Mouse (Mus musculus) adrenal gland, postnatal 10 days (tissue): ENCODE data around the gene 2810021J22Rik. TPM values are rescaled to one million over a fixed set of nuclear protein-coding genes. Genes with fewer than 3 reads are reported as not detected.
"Not testable (repeated sequence)": the region's sequence is repeated elsewhere in the genome, so short reads cannot be mapped to it uniquely, and the experiment has no call there.

Source experiments
- DNase-seq: peaks from one replicate; pipeline ENCODE4 v3.0.0; 2021; ENCODE audit warnings: mixed read lengths
- long read RNA-seq, 2 experiments: library from polyadenylated mRNA; stranded (forward); transcript quantifications; one replicate each; pipeline ENCODE4 v2.0.0; 2021
- total RNA-seq, 2 experiments: library from RNA; stranded (reverse); gene quantifications; 2 replicates each; pipeline ENCODE4 v1.2.3; 2021

Gene 2810021J22Rik
- 1 to 10 TPM; 5.5 to 8.2 TPM for total RNA-seq
- long read RNA-seq, experiment 1, partial matches to known transcripts, result 0 of 5 reads
- long read RNA-seq, experiment 1, other reads (novel, unspliced or antisense), result 1 of 5 reads
- long read RNA-seq, experiment 2, transcript 2810021J22Rik-201 (5 exons, 3,866 nt), result major isoform, 6 of 8 reads
- long read RNA-seq, experiment 2, partial matches to known transcripts, result 0 of 8 reads
- long read RNA-seq, experiment 2, other reads (novel, unspliced or antisense), result 1 of 8 reads

DNA sequence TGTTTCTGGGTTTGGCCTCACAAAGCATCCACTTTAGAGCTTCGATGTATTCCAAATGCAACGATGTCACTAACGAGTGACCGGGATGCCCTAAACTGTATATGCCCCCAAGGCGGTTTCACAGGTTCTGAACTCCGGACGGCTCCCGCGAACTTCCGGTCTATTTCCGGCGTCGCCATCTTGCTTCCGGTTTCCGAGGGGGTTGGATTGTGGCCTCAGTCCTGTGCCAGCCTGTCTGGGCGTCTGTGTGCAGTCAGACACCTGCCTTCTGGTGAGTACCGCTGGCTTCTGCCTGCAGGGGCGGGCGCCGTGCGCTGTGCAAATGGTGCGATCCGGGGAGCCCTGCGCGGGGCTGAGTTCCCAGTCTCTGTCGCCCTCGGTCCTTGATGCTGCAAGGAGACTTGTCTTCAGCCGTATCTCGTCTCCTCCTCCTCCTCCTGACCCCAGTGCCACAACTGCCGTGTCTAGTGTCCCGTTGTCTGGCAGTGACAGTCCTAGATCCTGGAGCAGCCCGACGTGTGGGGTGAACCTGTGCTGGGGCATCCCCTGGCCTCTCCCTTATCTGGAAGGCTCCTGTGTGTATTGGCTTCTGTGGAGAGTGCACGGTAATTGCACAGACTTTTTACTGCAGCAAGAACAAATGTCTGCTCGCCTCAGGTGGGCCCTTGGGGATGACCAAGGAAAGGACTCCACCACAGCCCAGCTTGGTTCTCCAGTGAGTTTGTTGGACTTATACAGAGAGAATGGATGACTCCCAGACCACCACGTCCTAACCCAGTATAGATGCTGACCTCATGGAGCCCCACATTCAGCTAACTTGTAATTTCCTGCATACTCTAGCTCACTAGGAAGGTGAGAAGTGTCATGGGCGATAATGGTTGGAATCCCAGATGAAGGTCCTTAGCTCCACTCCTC lies at the start of gene 2810021J22Rik:
TSS of gene 2810021J22Rik (plus strand) at position 178 of the 915 bp plus-strand sequence.
- DNase-seq, result peak; percentile 87

DNA sequence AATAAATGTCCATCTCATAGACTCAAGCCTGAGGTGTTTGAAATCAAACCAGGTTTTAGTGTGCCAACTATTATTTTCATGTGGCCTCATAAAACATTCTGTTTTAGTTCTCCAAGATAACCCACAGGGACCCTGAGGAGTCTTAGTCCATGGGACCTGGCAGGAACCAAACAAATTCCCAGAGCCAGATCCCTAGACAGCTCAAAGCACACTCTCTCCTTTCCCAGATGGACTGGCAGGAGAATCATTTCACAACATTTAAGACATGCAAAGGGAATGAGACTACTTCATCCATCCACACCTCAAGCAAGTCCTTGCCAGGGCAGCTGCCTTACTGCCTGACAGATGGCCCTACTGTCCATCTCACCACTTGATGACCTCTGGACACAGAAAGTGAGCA lies 38.1 kb upstream of the 2810021J22Rik start, which contains the start of gene Olfr312:
TSS of gene Olfr312 (plus strand) at position 301 of the 400 bp plus-strand sequence.
- not testable (repeated sequence) for DNase-seq

DNA sequence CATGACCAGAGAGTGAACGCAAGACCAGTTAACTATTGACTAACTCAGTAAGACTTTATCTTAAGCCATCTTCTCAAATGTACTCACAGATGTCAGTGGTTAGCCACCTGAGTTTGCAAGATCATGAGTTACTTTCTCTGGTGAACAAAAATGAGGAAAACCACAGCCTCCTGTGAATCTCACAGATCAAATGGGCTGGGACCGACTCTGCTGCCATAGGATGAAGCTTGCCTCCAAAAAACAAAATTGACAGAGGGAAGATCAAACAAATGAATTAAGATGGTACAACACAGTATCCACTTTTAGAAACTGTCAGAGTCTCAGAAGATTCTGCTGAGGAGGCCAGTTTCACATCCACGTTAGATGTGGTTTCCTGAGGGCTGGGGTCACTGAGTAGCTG lies 37.3 kb upstream of the 2810021J22Rik start:
- DNase-seq, result no peak

DNA sequence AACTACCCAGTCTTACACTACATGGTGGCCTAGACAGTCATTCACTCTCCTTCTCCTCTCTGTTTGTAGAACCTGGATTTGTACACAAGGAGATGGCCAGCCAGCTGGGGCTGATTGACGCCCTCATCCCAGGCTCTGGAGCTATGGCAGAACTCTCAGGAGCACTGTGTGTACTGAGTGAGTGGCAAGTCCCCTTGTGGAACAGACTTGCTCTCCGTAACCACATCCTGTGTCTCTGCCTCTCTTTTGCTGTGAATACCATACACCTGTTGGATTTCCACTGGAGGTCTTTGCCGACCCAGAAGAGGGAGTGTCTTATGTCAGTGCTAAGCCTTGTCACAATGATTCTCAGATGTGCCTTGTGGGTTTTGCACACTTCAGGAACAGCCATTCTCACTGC lies 34.5 kb upstream of the 2810021J22Rik start:
- not testable (repeated sequence) for DNase-seq

DNA sequence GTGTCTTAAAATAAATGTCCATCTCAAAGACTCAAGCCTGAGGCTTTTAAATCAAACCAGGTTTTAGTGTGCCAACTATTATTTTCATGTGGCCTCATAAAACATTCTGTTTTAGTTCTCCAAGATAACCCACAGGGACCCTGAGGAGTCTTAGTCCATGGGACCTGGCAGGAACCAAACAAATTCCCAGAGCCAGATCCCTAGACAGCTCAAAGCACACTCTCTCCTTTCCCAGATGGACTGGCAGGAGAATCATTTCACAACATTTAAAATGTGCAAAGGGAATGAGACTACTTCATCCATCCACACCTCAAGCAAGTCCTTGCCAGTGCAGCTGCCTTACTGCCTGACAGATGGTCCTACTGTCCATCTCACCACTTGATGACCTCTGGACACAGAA lies 28.1 kb upstream of the 2810021J22Rik start, which contains the start of gene Olfr311:
TSS of gene Olfr311 (plus strand) at position 301 of the 400 bp plus-strand sequence.
- DNase-seq, result not testable (repeated sequence)

DNA sequence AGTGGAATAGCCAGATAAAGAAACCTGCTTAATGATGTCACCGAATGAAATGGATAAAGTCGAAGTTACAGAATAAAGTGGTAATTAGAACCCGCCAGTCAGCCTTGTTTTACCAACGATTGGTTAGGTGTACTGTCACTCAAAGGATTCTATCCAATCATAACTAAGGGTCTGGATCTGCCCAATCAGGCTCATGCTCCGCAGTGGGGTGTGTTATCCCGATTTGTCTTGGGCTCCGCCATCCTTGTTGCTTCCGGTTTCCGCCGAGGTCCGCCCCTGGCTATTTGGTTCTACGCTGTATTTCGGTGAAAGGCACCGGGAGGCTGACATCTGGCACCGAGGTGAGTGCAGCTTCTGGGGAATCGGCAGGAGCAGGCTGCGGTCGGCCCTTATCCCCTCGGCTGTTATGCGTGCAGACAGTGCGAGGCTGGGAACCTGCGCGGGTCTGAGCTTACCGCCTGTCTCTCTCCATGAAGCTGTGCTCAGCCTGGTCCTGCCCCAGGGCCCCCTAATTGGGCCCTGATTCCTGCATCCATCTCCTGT lies 20.0 kb upstream of the 2810021J22Rik start, which contains the start of gene Gm12258:
TSS of gene Gm12258 (plus strand) at position 240 of the 543 bp plus-strand sequence.
- peak; percentile 88 for DNase-seq

DNA sequence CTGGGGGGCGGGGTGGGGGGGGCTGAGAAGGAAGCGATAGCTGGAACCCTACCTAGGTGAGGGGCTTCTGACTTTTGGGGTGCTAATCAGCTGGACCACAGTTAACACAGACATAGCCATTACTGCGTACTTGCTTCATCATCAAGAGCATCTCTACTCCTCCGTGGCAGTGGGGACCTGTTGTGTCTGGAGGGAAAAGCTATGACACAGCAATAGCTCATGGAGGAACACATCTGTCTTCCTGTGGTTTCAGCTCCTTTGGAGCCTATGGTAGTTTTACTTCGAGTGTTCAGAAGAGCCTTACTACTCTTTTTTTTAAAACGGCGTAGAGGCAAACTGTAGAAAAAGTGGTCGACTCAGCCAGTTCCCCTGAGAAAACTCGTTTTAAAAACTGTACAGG lies 19.4 kb upstream of the 2810021J22Rik start:
- DNase-seq, result no peak

DNA sequence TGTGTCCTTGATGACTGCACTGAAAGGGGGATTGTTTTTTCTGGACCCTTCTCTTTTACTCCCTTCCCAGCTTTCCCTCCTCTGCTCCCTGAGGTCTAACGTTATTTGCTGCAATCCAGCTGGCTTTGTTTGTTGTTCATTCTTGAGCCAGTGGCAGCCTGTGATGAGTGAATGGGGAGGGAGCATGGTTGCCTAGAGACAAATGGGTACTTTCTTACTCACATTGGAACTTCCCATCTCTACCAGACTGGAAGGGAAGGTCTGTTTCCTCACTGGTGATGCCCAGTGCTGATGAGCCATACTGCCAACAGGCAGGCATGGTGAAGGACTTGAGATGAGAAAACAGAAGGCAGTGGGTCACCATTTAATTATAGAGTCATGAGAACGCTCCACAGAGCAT lies 17.3 kb upstream of the 2810021J22Rik start:
- DNase-seq, result no peak

DNA sequence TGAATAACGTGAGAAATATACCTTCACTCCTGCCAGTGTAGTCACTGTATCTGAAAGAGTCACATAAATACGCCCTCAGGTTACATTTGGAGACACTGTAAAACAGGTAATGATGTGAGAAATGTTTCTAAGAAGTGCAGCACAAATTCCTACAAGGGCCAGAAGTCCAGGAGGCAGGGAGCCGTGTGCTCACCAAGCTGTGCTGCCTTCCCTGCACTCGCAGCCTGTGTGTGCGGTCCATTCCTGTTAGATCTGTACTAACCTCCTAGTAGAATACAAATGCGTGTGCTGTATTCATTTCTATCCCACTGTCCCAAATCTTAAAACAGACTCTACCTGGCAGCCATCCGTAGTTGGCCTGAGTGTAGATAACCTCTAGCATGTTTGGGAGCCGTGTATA lies 6.3 kb upstream of the 2810021J22Rik start:
- no peak for DNase-seq

DNA sequence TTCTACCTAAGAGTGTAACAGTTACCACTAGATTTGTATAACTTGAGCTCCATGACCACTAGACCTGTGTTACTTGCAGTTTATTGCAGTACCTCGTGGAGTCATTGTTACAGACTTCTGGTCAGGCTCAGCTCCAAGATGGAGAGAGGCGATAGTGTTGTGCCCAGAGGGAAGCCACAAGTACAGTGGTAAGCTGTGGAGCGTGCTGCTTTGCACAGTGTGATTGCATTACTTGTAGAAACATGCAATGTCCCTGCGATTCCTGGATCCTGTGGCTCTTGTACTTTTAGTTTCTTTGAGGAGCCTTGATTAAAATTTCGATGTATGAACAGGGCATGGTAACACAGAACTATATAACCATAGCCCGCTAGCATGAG lies 926 bp downstream of the 2810021J22Rik start:
- no peak for DNase-seq

DNA sequence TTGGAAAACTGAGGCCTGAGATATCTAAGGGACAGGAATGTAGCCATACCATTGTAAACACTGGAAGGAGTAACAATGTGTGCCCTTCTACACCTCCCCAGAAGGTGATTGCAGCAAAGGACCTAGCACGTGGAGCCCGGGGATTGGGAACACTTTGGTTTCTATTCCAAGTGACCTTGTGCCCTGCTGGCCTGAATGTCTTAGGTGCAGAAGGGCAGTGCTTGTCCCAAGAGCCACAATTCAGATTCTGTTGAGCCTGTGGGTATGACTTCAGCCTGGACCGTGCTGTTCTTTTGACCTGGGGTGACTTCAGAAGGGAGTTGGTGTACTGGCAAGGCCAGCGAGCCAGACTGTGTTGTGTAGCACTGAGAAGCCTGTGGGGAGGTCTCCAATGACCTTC lies 3.9 kb downstream of the 2810021J22Rik start:
- DNase-seq, result peak; percentile 59

DNA sequence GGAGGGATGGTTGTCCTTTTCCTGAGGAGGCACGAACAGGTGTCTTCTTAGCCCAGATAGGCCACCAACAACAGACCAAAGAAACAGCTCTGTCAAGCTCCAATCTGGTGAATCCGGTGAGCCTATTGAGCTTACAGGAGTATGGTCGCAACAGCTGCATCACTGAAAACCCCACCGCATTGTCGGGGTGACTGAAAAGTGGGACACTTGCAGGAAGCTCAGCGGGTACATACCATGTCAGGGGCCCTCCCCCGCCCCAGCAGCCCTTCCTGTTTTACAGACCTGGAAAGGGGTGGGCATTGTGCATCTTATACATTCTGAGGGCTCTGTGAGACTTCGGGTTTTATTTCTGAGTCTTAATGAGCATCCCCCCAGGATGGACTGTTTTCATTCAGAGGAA lies 16.7 kb downstream of the 2810021J22Rik start:
- DNase-seq, result no peak

DNA sequence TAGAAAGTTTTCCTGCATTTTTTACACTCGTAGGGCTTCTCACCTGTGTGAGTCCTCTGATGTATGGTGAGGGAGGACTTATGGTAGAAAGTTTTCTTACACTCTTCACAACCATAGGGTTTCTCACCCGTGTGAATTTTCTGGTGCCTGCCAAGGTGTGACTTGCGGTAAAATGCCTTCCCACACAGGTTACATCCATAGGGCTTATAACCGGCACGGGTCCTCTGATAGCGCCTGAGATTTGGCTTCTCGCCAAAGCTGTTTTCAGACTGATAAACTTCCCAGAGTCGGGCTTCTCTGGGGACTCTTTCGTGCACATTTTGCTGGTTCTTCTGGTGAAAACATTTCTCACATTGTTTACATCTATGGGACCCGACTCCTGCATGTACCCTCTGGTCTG lies 23.5 kb downstream of the 2810021J22Rik start:
- DNase-seq, result no peak

DNA sequence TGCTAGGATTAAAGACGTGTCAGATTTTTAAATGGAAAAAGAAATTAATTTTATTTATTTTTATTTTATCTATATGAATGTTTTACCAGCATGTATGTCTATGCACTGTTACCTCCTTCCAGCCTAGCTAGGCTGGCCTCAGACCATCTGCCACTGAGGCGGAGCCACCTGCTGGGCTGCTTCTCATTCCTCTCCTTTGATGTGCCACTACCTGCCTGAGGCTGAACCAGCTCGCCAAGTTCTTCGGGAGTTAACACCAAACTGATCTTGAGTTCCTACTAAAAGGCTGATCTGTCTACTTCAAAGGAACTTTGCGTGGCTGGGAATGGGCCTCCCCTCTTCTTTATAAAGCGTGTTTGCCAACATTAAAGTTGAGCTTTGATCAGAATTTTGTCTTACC lies 27.4 kb downstream of the 2810021J22Rik start:
- no peak for DNase-seq

DNA sequence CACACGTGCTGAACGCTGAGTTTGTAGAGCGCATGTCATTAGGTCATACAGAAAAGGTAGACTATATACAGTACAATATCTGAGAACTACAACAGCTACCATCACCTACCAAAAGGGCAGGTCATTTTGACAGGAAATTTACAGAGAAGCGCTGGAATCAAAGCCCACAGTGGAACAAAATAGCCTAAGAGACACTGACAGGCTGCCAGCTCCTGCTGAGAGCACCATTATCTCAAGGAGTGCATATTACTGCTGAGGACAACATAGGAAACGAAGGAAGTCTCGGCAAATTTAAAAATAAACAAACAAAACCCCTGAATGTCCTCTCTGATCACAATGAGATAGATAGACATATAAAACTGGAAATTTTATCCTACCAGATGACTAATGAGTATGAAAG lies 30.5 kb downstream of the 2810021J22Rik start:
- DNase-seq, result no peak

DNA sequence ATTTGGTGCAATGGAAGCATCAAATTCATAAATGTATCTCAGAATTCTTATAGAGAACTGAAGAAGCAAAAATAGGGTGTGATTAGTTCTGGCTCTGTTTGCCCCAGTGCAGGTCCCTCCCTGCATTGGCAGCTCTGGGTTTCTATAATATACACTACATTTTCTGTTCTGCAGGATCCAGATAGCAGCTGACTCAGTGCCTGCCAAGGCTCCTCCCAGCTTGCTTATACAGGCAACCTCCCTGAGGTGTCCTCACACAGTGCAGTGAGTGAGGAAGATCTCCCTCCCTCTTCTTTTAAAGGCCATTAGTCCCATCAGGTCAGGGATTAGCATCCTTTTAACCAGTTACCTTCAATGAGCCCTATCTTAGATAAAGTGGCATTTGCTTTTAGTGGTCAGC lies 34.1 kb downstream of the 2810021J22Rik start:
- DNase-seq, result no peak

DNA sequence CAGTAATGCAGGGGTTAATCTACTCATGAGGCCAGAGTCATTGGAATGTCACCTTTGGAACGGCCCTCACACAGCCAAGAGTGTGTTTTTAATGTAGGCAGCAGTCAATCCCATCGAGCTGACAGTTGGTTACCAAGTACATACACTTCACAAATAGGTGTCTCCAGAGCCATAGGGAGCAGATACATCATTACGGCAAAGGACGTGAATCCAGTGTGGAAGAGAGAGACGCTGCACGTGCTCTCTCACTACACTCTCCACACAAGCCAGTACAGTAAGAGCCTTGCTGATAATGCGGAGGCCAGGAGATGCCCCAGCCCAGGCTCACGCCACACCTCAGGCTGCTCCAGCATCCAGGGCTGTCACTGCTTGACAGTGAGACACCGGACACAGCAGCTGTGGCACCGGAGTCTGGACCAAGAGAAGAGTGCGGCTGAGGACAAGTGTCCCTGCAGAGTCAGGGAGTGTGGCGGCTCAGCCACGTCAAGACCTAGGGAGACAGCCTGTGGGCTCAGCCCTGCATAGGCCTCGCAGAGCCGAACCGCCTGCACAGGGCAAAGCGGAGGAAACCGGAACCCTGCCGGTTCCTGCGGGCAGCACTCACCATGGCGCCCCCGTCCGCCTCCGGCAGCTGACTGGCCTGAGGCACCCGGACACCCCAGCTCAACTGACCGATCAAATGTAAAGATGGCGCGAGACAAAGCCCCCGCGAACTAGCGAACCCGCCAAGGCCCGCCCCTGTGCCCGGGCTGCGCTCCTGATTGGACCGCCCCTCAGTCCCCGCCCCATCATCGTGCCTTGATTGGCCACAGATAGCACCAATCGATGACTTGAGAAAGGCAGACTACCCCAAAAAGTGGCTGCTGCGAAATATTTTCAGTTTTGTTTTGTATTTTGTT lies 36.7 kb downstream of the 2810021J22Rik start, which contains the start of gene Zfp39:
TSS of gene Zfp39 (minus strand) at position 715 of the 899 bp plus-strand sequence.
- peak; percentile 98 for DNase-seq

DNA sequence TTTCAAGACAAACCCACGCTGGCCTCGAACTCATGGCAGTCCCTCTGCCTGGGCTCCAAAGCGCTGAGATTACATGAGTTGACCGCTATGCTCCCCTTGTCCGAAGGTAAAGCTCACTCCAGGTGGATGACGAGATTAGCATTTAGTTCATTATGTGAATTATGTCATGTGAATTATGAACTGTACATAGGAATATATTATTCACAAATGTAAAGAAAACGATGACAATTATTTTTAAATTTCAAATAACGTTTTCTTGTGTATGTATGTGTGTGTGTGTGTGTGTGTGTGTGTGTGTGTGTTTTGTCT lies 37.3 kb downstream of the 2810021J22Rik start:
- no peak for DNase-seq

DNA sequence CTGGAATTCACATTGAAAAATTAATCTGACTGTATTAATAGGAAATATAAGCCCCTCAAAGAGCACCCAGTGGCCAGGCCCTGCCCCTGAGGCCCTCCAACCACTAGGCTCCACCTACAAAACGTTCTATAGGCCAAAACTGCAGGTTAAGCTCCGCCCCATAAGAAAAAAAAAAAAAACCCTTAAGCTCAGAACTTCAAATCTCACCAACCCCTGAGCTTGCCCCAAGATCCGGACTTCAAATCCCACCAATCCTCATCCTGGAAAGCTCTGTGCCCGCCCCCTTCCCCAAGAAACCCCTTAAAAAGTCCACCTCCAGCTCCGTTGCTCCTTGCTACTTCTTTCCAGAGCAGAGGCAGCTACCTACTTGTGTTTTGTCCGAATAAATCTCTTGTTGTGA lies 37.8 kb downstream of the 2810021J22Rik start:
- DNase-seq, result no peak

DNA sequence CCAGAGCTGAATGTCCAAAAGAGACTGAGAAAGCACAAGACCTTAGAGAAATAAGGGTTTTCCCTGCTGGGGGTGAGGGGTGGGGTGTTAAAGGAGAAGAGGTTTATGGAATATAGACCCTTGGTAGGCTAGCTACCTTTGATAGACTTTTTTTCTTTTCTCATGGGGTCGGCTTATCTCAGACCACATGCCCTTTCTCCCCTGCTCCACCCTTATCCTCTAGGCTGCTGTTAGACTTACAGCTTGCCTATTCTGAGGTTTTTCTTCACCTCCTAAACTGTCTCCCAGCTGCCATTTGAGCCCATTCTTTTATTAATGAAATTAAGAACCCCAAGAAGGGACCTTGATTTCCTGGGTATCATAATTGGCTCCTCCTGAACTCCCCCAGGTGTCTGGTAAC lies 46.8 kb downstream of the 2810021J22Rik start:
- no peak for DNase-seq

DNA sequence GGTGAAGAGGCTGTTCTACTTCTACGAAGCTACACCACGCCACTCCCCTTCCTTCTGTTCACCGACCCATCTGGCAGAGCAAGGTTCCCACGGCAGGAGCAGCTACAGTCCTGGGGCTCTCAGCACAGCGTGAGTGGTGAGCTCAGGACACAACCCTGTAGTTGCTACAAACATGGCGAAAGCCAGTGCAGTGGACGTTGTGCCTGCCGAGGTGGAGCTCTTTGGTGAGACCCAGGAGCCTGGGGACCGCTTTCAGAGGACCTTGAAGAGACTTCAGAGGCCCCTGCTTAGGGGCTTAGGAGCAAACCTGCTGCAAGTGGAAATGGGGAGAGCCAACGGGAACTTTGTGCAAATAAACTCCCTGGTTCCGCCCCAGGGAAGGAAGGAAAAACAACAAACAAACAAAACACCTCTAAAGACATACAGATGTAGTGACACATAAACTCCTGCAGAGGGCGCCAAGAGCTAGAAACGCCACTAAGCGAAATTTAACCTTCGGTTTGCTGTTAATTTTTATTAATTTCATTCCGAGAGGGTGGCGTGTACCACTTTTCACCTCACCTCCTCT lies 47.5 kb downstream of the 2810021J22Rik start:
- peak; percentile 23 for DNase-seq
